Mouse (Mus musculus) hematopoietic stem cell, adult 5-6 weeks (primary cell): ENCODE measurements at regions not wholly inside any gene's neighbourhood (a gene's known extent, or its start where the extent isn't known, plus 50 kb on each side); places are given as distances from the start of the nearest gene placed in this dataset.
A peak's percentile ranks its signal among the peaks of the same experiment; 100 is the strongest.

ENCODE experiments used
- ATAC-seq, 2 experiments: fragments of 125-278 bp in 1 of 2; replicated peaks in 1 of 2; 2 replicates each; pipeline ENCODE4 v1.8.0; 2016 to 2017; ENCODE audit warnings: inconsistent platforms in 2 of 2, mild to moderate bottlenecking in 2 of 2, moderate number of reproducible peaks in 2 of 2, low read depth in 1 of 2, moderate TSS enrichment in 1 of 2; ENCODE audit not compliant: low FRiP score in 2 of 2, poor library complexity in 2 of 2, severe bottlenecking in 2 of 2, insufficient read depth in 1 of 2, low TSS enrichment in 1 of 2

GRCm38 (mm10) chr17:87527174-87527573, 80.4 kb upstream of the Calm2 start:
- no peak for ATAC-seq

GRCm38 (mm10) chr17:87530162-87530817, 83.6 kb upstream of the Calm2 start:
- ATAC-seq: peak; percentile 77 to 82

- no peak for ATAC-seq
Observed at GRCm38 (mm10) chr17:87530818-87531410, 84.2 kb upstream of the Calm2 start.

- ATAC-seq: peak in 1 of 2 experiments; percentile 31; a peak in 1 of 4 replicates
Observed at GRCm38 (mm10) chr17:87531411-87532157, 84.8 kb upstream of the Calm2 start.

DNA sequence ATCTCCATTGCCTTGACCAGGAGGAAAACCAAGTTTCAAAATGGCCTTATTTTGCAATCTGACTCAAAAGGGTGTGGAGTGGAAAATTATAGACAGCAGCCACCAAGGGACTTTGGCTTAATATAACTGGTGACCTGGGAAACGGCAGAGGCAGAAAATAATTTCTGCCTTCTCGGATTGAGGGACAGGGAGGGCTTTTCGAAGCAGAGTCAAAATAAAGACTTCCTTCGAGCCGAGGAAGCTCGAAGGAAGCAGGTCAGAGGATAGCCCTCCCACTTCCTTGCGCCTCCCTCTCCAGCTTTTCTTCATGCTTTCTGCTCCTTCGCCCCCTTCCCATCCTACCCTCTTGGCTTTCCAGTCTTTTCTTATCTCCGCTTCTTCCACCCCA, 85.4 kb upstream of the Calm2 start:
- ATAC-seq: no peak

DNA sequence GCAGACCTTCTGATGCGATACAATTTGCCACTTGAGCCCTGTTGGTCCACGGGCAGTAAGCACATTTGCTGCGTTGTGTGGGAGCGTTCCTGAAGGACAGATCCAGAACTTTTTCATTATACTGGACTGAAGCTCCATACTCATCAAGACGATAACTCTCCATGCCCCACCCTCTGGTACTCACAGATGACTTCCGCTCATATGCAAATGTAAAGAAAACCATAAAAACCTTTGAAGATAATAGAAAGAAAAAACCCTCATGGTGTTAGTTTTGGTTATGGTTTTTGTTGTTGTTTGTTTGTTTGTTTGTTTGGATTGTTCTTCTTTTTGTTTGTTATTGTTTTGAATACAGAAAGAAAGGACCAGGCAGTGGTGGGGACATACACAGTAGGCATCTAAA, 86.0 kb upstream of the Calm2 start:
- ATAC-seq: no peak

DNA sequence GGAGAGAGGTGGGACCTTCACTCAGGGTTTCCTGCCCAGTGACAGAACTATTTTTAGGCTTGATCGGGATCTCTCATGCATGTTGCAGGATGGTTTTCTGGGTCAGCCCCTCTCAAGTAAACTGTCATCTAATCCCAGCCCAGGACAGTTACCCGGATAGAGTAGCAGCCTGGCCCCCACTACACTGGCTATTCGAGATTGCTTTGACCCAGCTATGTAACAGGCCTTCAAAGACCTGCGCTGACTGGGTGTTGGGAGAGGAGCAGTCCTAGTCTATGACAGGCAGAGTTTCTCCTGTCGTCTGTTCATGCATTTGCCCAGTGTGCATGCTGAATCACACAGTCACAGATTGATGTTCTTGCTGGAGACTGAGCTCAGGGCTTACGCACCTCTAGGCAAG, 86.2 kb upstream of the Epcam start:
- ATAC-seq: no peak

DNA sequence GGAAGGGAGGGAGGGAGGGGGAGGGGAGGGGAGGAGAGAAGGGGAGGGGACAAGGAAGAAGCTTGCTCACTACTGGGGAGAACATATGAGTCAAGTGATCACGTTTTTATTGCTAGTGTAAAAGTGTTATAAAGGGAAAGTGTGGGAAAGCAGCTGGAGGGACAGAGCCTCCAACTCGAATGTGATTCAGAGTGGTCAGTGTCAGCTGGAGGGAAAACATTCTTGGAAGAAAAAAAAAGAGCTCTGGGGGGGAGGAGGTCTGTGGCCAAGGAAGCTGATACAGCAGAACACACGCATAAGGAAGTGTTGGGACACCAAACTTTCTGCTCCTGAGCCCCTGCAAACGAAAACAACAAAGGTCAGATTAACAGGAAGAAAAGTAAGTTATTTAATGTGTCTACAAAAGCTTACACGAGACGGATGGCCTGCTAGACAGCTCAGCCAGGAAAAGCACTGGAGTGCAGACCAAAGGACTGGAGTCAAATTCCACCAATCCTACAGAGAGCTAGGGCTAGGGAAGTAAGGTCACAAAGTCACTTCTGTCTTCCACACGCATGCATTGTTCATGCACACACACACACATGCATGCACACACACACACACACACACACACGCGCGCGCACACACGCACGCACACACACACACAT, 85.1 kb upstream of the Epcam start:
- ATAC-seq: no peak

DNA sequence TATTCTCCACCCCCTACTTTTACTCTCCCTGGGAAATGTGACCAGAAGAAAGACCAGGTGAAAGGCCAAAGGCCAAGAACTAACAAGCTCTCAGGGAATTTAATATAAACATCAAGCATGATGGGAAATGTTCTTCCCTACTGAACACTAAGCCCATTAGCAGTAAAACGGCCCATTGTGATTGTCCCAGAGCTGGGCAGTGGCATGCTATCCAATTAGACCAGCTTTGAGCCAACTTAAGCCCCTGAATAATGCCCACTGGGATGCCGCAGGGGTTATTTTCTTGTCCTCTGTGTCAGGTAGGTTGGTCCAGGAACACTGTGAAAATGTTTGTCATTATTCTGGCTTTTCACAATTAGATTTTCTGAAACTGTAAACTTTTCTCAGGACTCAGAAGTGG, 81.2 kb upstream of the Epcam start:
- ATAC-seq: no peak

GRCm38 (mm10) chr17:87558419-87558818, 77.4 kb upstream of the Epcam start:
- ATAC-seq: no peak

DNA sequence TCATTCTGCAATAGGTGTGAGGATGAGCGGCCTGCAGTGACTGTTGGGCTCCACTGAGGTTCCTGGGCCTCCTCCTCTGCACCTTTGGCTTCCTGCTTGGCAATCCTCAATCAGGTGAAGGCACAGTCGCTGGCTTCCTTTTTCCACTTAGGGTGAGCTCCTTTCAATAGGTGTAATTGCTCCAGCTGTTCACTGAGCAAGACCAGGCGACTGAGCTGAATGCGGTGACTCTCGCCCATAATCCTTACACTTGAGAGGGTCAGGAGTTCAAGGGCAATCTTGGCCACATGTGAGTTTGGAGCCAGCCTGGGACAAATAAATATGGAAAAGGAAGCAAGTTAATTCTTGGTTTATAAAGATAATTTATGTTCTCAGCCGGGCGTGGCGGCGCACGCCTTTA, 76.1 kb upstream of the Epcam start:
- no peak for ATAC-seq

DNA sequence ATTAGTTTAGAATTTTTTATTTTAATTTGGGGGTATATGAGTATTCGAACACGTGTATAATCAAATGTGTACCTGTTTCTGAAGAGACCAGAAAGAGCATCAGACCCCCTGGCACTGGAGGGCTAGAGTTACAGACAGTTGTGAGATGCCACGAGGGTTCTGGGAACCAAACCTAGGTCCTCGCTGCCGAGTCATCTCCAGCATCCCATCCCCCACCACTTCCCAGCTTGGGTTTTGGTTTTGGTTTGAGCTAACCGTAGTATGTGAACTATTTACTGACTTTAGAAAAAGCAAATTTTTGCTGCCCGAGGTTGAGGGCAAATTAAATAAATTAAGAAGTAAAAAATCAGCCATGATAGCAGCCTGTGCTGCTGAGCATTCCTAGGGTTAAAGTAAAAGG, 74.9 kb upstream of the Epcam start:
- ATAC-seq: no peak

DNA sequence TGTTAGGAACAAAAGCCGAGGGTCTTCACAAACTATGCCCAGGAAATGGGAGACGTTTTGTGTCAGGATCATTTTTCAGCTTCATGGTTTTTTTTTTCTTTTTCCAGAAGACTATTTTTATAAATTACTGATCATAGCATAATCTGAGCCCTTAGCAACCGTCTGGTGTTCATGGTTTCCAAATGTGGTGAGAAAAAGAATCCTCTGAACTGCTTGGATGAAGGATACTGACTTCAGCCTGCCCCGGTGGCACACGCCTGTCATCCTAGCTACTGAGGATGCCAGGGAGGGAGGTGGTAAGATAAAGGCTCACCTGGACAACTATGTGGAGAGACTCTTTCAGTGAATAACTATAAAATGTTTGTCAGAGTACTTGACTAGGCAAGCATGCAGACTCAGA, 72.4 kb upstream of the Epcam start:
- ATAC-seq: no peak

DNA sequence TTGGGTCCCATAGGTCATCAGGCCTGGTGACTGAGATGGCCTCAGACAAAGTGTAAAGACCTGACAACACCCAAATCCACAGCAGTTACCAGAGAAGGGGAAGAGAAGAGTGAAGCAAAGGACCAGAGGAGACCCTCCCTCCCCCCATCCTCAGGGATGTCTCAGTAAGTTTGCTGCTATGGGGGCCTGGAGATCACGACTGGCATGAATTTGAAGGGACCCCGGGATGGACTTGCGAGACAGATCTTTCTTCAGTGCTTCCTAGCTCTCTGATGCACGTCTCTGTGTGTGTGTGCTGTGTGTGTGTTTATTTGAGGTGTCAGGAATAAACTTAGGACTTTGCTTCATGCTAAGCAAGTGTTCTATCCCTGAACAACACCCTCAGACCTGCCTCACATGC, 70.1 kb upstream of the Epcam start:
- no peak for ATAC-seq

- ATAC-seq: no peak
Observed at GRCm38 (mm10) chr17:87566296-87566695, 69.5 kb upstream of the Epcam start.

GRCm38 (mm10) chr17:87566996-87567395, 68.8 kb upstream of the Epcam start:
- no peak for ATAC-seq

- no peak for ATAC-seq
Observed at GRCm38 (mm10) chr17:87567475-87567874, 68.3 kb upstream of the Epcam start.

- no peak for ATAC-seq
Observed at GRCm38 (mm10) chr17:87569981-87570380, 65.8 kb upstream of the Epcam start.
